ENCODE assay signal across 35 mouse cellular contexts in genomic region chr5:110139325-110139724, GRCm38 (mm10). TPM values are rescaled to one million over a fixed set of nuclear protein-coding genes. Genes with fewer than 3 reads are reported as not detected.
"Had no signal": no experiment of that assay in that cellular context is flagged by ENCODE, and none has a peak within 500 bp of the region (broad histone marks: within the 10 kb centered on the region; RNA-seq: fewer than 3 reads in every experiment).

No protein-coding gene starts in this region.

- H3K27ac ChIP-seq: heart, embryonic 10.5 days; heart, embryonic 13.5 days; heart, embryonic 15.5 days; hindbrain, embryonic 10.5 days; hindbrain, embryonic 12.5 days; hindbrain, embryonic 13.5 days; hindbrain, embryonic 14.5 days; hindbrain, embryonic 15.5 days; hindbrain, postnatal 0 days; intestine, embryonic 15.5 days; kidney, embryonic 15.5 days; kidney, postnatal 0 days; layer of hippocampus, adult 2 months had no signal

- DNase-seq: heart, postnatal 10 days; heart, postnatal 14 days; heart, postnatal 36 days; heart, postnatal 4 days; kidney, adult 11 months; kidney, adult 18-20 months; kidney, adult 2 months; kidney, adult 8-10 months; kidney, adult 9 months; kidney, postnatal 10 days; kidney, postnatal 14 days; kidney, postnatal 25 days; kidney, postnatal 36 days; kidney, postnatal 4 days; layer of hippocampus, adult 9-11 months; layer of hippocampus, postnatal 36 days had no signal

- H3K9ac ChIP-seq: heart, embryonic 12.5 days; heart, embryonic 13.5 days; heart, embryonic 15.5 days; hindbrain, embryonic 12.5 days; hindbrain, embryonic 13.5 days; hindbrain, embryonic 14.5 days; hindbrain, embryonic 15.5 days; intestine, embryonic 15.5 days; kidney, embryonic 15.5 days had no signal

- H3K27me3 ChIP-seq: heart, embryonic 12.5 days; heart, embryonic 13.5 days; heart, embryonic 15.5 days; hindbrain, embryonic 12.5 days; hindbrain, embryonic 13.5 days; hindbrain, embryonic 15.5 days; intestine, embryonic 15.5 days; kidney, embryonic 15.5 days had no signal

- ATAC-seq: hindbrain, embryonic 16.5 days; hindbrain, postnatal 0 days; inflammation-experienced regulatory T-cells, adult 6 months; intestine, embryonic 15.5 days; intestine, embryonic 16.5 days; intestine, postnatal 0 days had no signal

- H3K4me1 ChIP-seq: intestine, embryonic 15.5 days had no signal

- H3K4me3 ChIP-seq: heart, embryonic 10.5 days; heart, embryonic 12.5 days; heart, embryonic 13.5 days; heart, embryonic 15.5 days; hindbrain, embryonic 10.5 days; hindbrain, embryonic 12.5 days; hindbrain, embryonic 13.5 days; hindbrain, embryonic 15.5 days; intestine, embryonic 15.5 days; kidney, embryonic 15.5 days; layer of hippocampus, adult 2 months had no signal

- H3K9me3 ChIP-seq: heart, embryonic 10.5 days; heart, embryonic 12.5 days; heart, embryonic 13.5 days; heart, embryonic 15.5 days; hindbrain, embryonic 10.5 days; hindbrain, embryonic 12.5 days; hindbrain, embryonic 13.5 days; hindbrain, embryonic 15.5 days; intestine, embryonic 15.5 days had no signal

RNA-seq across cellular contexts. Expression of gene Plcxd1, which starts 39.6 kb away (rescaled TPM):
- total RNA-seq: heart, postnatal 10 days; heart, postnatal 14 days; heart, postnatal 25 days; heart, postnatal 36 days; heart, postnatal 4 days had no signal
